Mouse (Mus musculus): ENCODE measurements around the gene Mpg. TPM values are rescaled to one million over a fixed set of nuclear protein-coding genes. Genes with fewer than 3 reads are reported as not detected.
"Not testable (repeated sequence)": the region's sequence is repeated elsewhere in the genome, so short reads cannot be mapped to it uniquely, and the experiment has no call there.

Gene Mpg
- polyA plus RNA-seq, 1 experiment from 2014 or later = 24.8 TPM

DNA sequence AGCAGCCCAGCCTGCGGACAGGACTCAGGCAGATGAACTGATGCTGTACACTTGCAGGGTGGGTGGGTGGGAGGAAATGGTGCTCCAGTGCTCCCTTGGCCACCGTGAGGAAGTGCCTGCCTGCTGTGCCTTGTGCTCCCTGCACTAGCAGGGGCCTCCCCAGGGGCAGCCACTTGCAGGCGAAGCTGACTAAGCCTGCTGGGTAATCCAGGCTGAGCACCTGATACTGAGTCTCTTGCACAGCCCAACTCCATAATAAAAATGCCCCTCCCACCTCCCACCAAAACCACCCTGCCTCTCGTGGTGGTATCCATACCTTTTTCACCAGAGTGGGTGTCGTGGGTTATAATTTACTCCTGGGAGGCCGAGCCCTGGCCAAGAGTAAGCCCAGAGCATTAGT is 27.1 kb upstream of the Mpg start:
- Histone ChIP-seq H3K4me3 (ENCODE audit: low read depth, low read length) (no peak overlapping the region), H3K9me3 (ENCODE audit: control insufficient read depth, low read length) (no peaks in the 10 kb centered on the region), H3K9ac (ENCODE audit: low read length) (no peak overlapping the region), H3K36me3 (ENCODE audit: control insufficient read depth, insufficient read depth, low read length) (no peaks in the 10 kb centered on the region), H3K27ac (ENCODE audit: low read depth, low read length) (no peak overlapping the region), H3K4me1 (ENCODE audit: control insufficient read depth, insufficient read depth, low read length) (no peaks in the 10 kb centered on the region), H3K4me2 (no peak overlapping the region), H3K27me3 (ENCODE audit: control insufficient read depth, insufficient read depth, low read length) (no peaks in the 10 kb centered on the region)
- WGBS = 40% methylated on average over 6 of the region's 6 CpGs
- DNase-seq (ENCODE audit: low spot score, missing footprints) = peak; percentile 62
- ATAC-seq (ENCODE audit: low FRiP score) = no peak

DNA sequence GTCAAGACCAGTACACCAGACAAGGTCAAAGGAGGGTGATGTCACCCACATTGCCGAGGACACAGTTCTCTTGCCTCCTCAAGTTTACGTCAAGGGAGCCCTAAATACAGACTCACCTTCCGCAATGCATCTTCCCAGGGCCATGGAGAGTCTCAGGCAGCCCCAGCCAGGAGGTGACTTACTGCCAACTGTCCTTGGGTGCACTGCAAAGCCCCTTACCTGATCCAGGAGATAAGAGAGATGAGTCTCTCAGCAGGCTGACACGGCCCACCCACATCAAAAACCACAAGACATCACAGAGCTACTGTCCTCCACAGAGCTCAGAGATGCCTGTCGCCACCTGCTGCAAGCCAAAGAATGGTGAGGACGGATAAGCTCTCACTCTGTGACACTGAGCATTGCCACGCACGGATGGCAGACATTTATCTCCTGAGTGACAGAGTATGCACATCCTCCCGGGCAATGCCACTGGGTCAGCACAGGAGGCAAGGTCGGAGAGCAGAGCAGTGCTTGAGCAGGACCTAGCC is 26.2 kb upstream of the Mpg start, which contains the start of gene Il9r:
TSS of gene Il9r (minus strand) at position 205 of the 527 bp plus-strand sequence.
- no peaks in the 10 kb centered on the region for H3K27me3 ChIP-seq (ENCODE audit: control insufficient read depth, insufficient read depth, low read length)
- ATAC-seq (ENCODE audit: low FRiP score) = no peak
- H3K4me1 ChIP-seq (ENCODE audit: control insufficient read depth, insufficient read depth, low read length) = no peaks in the 10 kb centered on the region
- no peak within 1 kb of the TSS for H3K27ac ChIP-seq (ENCODE audit: low read depth, low read length)
- H3K36me3 ChIP-seq (ENCODE audit: control insufficient read depth, insufficient read depth, low read length) = no peaks in the 10 kb centered on the region
- WGBS = 77% methylated on average over 10 of the region's 10 CpGs
- H3K9ac ChIP-seq (ENCODE audit: low read length) = no peak within 1 kb of the TSS
- H3K4me2 ChIP-seq = no peak within 1 kb of the TSS
- no peak within 1 kb of the TSS for H3K4me3 ChIP-seq (ENCODE audit: low read depth, low read length)
- peak; percentile 44 for DNase-seq (ENCODE audit: low spot score, missing footprints)
- H3K9me3 ChIP-seq (ENCODE audit: control insufficient read depth, low read length) = no peaks in the 10 kb centered on the region

DNA sequence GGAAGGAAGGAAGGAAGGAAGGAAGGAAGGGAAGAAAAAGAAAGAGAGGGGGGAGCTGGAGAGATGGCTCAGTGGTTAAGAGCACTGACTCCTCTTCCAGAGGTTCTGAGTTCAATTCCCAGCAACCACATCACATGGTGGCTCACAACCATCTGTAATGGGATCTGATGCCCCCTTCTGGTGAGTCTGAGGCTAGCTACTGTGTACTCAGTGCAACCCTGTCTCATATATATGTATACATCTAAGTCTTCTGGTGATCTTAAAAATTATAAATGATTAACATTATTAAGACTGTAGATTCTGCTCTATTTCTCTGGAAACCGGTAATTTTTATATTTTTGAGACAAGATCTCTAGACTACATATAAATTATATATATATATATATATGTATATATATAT is 25.3 kb upstream of the Mpg start:
- not testable (repeated sequence) for H3K27ac ChIP-seq (ENCODE audit: low read depth, low read length)
- 76% methylated on average over 1 of the region's 1 CpGs for WGBS

DNA sequence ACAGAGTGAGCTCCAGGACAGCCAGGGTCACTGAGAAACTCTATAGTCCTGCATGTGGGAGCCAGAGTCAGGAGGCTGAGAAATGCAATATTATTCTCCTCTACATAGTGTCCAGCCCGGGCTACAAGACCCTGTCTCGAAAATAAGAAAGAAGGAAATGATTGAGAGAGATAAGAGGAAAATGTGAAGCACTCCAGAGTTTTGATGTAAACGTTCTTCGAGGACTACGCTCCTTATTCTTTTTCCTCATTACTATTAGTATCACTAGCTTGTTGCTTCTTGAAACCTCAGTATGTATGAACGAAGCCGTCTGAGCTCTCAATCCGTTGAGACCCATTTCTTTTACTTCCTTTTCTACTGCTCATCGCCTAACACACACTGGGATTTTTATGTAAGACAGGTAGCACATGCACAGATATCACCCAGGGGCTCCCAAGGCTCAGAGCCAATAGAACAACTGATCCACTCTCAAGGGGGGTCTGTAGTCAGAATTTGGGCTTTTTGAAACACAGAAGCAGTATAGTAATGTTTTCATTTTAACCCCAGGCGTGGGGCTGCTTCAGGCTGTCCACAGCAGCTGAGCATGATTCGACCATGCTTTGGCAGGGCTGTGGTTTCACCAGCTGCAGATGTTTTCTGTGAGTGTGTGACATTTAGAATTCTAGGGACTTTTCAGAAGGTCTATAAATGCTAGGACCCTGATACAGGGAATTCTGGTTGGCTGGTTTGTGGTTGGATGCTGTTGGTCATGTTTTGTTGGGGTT is 24.2 kb upstream of the Mpg start:
- Histone ChIP-seq H3K27ac (ENCODE audit: low read depth, low read length) (no peak overlapping the region), H3K27me3 (ENCODE audit: control insufficient read depth, insufficient read depth, low read length) (no peaks in the 10 kb centered on the region), H3K36me3 (ENCODE audit: control insufficient read depth, insufficient read depth, low read length) (no peaks in the 10 kb centered on the region), H3K4me1 (ENCODE audit: control insufficient read depth, insufficient read depth, low read length) (peaks cover 6% of the 10 kb centered on the region), H3K4me3 (ENCODE audit: low read depth, low read length) (no peak overlapping the region), H3K9me3 (ENCODE audit: control insufficient read depth, low read length) (no peaks in the 10 kb centered on the region), H3K4me2 (no peak overlapping the region), H3K9ac (ENCODE audit: low read length) (no peak overlapping the region)
- WGBS = 82% methylated on average over 11 of the region's 11 CpGs
- DNase-seq (ENCODE audit: low spot score, missing footprints) (peak; percentile 53), ATAC-seq (ENCODE audit: low FRiP score) (no peak)

More for the DNA sequence above, 25.3 kb upstream of the Mpg start:
- DNase-seq (ENCODE audit: low spot score, missing footprints) = peak; percentile 76
- not testable (repeated sequence) for H3K9me3 ChIP-seq (ENCODE audit: control insufficient read depth, low read length); H3K4me2 ChIP-seq; H3K4me3 ChIP-seq (ENCODE audit: low read depth, low read length); H3K4me1 ChIP-seq (ENCODE audit: control insufficient read depth, insufficient read depth, low read length); ATAC-seq (ENCODE audit: low FRiP score); H3K36me3 ChIP-seq (ENCODE audit: control insufficient read depth, insufficient read depth, low read length); H3K9ac ChIP-seq (ENCODE audit: low read length); H3K27me3 ChIP-seq (ENCODE audit: control insufficient read depth, insufficient read depth, low read length)

DNA sequence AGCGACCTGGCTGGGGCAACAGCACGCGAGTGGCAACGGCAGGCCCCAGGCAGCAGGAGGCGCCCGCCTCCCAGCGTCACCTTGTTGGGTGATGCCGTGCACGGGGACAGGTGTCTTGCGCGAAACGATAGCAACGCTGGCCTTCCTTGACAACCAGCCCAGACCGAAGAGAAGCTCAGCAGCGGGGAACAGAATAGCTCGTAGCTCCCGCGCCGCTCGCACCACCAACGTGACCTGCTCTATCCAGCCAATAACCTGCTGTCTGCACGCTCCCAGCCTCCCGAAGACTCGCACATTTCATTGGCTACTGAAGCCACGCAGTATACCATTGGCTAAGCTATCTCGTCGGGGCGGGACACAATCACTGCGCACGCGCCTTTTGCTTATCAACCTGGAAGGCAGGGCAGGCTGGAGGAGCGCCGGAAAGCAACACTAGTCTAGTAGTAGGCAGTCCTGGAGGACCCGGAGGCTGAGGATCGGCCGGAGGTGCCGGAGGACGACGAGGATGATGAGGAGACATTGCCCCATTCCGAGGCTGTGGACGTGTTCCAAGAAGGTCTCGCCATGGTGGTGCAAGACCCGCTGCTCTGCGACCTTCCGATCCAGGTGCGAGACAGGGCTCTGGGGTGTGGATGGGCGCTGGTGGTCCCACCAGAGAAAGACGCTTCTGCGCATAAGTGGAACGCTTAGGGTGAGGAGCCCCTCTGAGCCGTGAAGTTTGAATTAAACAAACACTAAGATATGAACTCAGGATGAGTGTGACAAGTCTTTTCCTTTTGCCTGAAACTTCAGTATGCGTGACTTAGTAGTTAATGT is 21.0 kb upstream of the Mpg start, which contains the start of gene Snrnp25:
TSS of gene Snrnp25 (plus strand) at position 358 of the 816 bp plus-strand sequence.
- Histone ChIP-seq H3K4me1 (ENCODE audit: control insufficient read depth, insufficient read depth, low read length) (peaks cover 6% of the 10 kb centered on the region), H3K9me3 (ENCODE audit: control insufficient read depth, low read length) (no peaks in the 10 kb centered on the region), H3K27ac (ENCODE audit: low read depth, low read length) (no peak within 1 kb of the TSS), H3K36me3 (ENCODE audit: control insufficient read depth, insufficient read depth, low read length) (peaks cover 6% of the 10 kb centered on the region; the same call in 1 of the 2 replicates), H3K27me3 (ENCODE audit: control insufficient read depth, insufficient read depth, low read length) (no peaks in the 10 kb centered on the region), H3K4me3 (ENCODE audit: low read depth, low read length) (peak within 1 kb of the TSS; percentile 69), H3K9ac (ENCODE audit: low read length) (peak within 1 kb of the TSS; percentile 82), H3K4me2 (peak within 1 kb of the TSS; percentile 79)
- WGBS = under 1% methylated on average over 52 of the region's 52 CpGs
- ATAC-seq (ENCODE audit: low FRiP score) (peak; percentile 100), DNase-seq (ENCODE audit: low spot score, missing footprints) (peak; percentile 99)

DNA sequence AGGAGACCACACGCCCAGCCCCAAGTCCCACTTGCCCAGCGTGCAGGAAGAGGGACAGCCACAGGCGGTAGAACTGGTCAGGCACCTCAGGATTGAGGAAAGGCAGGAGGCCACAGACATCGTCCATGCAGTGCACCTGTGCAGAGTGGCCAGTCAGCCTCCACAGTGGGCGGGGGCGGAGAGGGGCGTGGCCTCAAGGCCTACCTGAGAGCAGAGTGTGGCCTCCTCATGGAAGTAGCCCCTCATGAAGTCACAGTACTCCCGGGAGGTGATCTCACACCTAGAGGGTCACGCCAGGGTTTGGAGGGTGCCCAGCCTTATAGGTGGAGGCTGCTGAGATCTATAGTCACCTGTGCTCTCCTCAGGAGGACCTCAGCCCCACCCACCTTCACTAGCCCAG is 15.7 kb upstream of the Mpg start:
- Histone ChIP-seq H3K9ac (ENCODE audit: low read length) (no peak overlapping the region), H3K4me2 (no peak overlapping the region), H3K27me3 (ENCODE audit: control insufficient read depth, insufficient read depth, low read length) (no peaks in the 10 kb centered on the region), H3K36me3 (ENCODE audit: control insufficient read depth, insufficient read depth, low read length) (peaks cover 6% of the 10 kb centered on the region; the same call in 1 of the 2 replicates), H3K4me1 (ENCODE audit: control insufficient read depth, insufficient read depth, low read length) (peaks cover 5% of the 10 kb centered on the region), H3K9me3 (ENCODE audit: control insufficient read depth, low read length) (no peaks in the 10 kb centered on the region), H3K4me3 (ENCODE audit: low read depth, low read length) (no peak overlapping the region), H3K27ac (ENCODE audit: low read depth, low read length) (no peak overlapping the region)
- ATAC-seq (ENCODE audit: low FRiP score) (no peak), DNase-seq (ENCODE audit: low spot score, missing footprints) (peak; percentile 33)
- 89% methylated on average over 9 of the region's 9 CpGs for WGBS

DNA sequence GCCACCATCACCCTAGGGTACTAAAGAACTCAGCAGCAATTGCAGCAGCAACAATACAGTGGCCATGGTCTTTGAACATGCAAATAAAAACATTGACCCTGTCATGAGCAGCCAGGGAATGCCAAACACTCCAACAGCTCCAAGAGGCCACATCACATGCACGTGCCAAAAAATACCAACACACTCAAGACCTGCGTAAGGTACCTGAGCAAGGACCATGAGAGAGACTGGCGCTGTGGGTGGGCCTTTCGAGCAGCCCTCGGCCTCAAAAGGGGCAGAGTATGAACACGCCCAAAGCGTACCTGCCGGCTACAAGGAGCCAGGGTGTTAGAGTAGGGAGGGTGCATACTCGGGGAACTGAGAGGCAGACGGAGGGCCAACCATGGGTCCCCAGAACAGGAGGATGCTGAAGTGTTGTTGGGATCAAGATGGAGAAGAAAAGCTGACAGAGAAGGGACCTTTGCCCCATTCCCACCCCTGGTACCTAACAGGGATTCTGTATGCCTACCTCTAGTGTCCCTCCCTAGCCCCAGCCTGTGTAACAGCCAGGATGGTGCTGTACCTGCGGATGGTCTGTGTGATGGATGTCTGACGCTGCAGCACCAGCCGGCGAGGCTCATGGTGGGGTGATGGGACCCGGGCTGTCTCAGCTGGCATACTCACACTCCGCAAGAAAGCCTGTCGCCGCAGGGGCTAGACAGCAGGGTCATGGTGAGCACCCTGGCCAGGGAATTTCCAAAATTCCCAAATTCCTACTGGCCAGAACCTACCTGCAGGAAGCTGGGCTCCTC is 10.7 kb upstream of the Mpg start:
- DNase-seq (ENCODE audit: low spot score, missing footprints) (peak; percentile 26), ATAC-seq (ENCODE audit: low FRiP score) (no peak)
- no peaks in the 10 kb centered on the region for H3K9me3 ChIP-seq (ENCODE audit: control insufficient read depth, low read length)
- no peaks in the 10 kb centered on the region for H3K27me3 ChIP-seq (ENCODE audit: control insufficient read depth, insufficient read depth, low read length)
- no peaks in the 10 kb centered on the region for H3K36me3 ChIP-seq (ENCODE audit: control insufficient read depth, insufficient read depth, low read length)
- H3K4me1 ChIP-seq (ENCODE audit: control insufficient read depth, insufficient read depth, low read length) = peaks cover 3% of the 10 kb centered on the region; the same call in 1 of the 2 replicates
- no peak overlapping the region for H3K9ac ChIP-seq (ENCODE audit: low read length)
- no peak overlapping the region for H3K4me2 ChIP-seq
- H3K4me3 ChIP-seq (ENCODE audit: low read depth, low read length) = no peak overlapping the region
- no peak overlapping the region for H3K27ac ChIP-seq (ENCODE audit: low read depth, low read length)
- 95% methylated on average over 18 of the region's 18 CpGs for WGBS

DNA sequence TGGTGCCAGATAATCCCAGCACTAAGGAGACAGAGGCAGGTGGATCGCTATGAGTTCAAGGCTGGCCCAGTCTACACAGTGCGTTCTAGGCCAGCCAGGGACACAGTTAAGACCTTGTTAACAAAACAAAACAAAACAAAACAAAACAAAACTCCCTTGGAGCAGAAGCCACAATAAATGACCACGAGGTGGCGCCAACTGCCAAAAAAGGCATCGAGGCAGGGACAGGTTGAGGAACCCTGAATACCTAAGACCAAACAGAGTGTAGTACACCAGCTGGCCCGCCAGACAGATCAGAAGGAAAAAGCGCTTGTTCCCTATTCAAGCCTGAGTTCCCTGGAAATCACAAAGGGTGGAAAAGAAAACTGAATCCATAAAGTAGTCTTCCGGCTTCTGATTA is 9.5 kb upstream of the Mpg start:
- Histone ChIP-seq H3K4me3 (ENCODE audit: low read depth, low read length) (no peak overlapping the region), H3K27ac (ENCODE audit: low read depth, low read length) (no peak overlapping the region), H3K27me3 (ENCODE audit: control insufficient read depth, insufficient read depth, low read length) (peaks cover 3% of the 10 kb centered on the region; the same call in 1 of the 2 replicates), H3K4me2 (no peak overlapping the region), H3K4me1 (ENCODE audit: control insufficient read depth, insufficient read depth, low read length) (peaks cover 13% of the 10 kb centered on the region), H3K9ac (ENCODE audit: low read length) (no peak overlapping the region), H3K36me3 (ENCODE audit: control insufficient read depth, insufficient read depth, low read length) (no peaks in the 10 kb centered on the region), H3K9me3 (ENCODE audit: control insufficient read depth, low read length) (no peaks in the 10 kb centered on the region)
- 23% methylated on average over 8 of the region's 8 CpGs for WGBS
- ATAC-seq (ENCODE audit: low FRiP score) (peak; percentile 30; the same call in 1 of the 2 replicates), DNase-seq (ENCODE audit: low spot score, missing footprints) (peak; percentile 96)

Measured in midbrain, embryonic 11.5 days (tissue).